Mouse (Mus musculus) embryo, embryonic 10 days (tissue): ENCODE results near the gene Bst2.
A peak's percentile ranks its signal among the peaks of the same experiment; 100 is the strongest.

Source experiments
- DNase-seq: peaks from one replicate; pipeline ENCODE4 v3.0.0-alpha.2; 2015; ENCODE audit warnings: low spot score

Bst2 gene

DNA sequence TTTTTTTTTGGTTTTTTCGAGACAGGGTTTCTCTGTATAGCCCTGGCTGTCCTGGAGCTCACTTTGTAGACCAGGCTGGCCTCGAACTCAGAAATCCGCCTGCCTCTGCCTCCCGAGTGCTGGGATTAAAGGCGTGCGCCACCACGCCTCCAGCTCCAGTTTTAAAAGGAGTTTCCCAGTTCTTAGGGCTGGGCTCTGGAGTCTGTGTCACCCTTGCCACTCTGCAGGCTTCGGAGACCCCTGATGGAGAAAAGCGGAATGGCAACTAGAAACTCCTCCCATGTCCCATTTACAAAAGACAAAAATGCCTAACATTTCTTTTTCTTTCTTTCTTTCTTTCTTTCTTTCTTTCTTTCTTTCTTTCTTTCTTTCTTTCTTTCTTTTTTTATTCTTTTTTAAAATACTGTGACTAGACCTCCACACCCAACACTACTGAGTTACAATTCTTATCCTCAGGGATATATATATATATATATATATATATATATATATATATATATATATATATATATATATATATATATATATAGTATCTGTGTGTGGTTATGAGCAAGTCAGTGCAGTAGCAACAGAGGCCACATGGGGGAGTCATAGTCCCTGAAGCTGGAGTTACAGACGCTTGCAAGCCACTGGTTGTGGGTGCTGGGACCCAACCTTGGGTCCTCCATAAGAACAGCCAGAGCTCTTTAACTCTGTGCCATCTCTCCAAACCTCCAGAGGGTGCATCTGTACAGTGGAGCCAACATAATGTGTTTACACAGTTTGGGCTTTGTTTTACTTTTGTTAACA, 18.0 kb downstream of the Bst2 start:
- peak; percentile 81 for DNase-seq

- DNase-seq: peak; percentile 66
These were observed 20.5 kb downstream of the Bst2 start for GRCm38 (mm10) chr8:71516786-71517185.

- no peak for DNase-seq
These were observed 22.2 kb downstream of the Bst2 start for GRCm38 (mm10) chr8:71515043-71515442.

- DNase-seq: no peak
These were observed 24.1 kb downstream of the Bst2 start for GRCm38 (mm10) chr8:71513018-71513754.

DNA sequence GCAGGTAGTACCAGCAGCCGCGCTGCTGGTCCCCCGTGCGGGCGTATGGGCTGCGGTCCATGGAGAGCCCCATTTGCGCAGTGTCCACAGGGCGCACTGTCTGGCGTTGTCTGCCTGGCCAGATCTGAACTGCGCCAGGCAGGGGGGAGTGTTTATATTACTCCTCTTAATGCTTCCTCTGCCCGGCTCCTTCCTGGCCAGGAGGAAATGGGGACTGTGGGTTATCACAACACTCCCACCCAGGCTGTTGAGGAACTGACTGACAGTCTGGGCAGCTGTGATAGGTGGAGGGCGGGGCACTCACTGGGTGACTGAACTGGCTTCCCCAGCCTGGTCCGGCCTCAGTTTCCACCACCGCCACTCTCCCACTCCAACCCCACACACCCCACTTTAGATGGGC, 25.6 kb downstream of the Bst2 start, which contains the start of gene Plvap:
TSS of gene Plvap (minus strand) at position 109 of the 400 bp plus-strand sequence.
- peak; percentile 43 for DNase-seq

GRCm38 (mm10) chr8:71509316-71509715, 27.9 kb downstream of the Bst2 start:
- DNase-seq: no peak

DNA sequence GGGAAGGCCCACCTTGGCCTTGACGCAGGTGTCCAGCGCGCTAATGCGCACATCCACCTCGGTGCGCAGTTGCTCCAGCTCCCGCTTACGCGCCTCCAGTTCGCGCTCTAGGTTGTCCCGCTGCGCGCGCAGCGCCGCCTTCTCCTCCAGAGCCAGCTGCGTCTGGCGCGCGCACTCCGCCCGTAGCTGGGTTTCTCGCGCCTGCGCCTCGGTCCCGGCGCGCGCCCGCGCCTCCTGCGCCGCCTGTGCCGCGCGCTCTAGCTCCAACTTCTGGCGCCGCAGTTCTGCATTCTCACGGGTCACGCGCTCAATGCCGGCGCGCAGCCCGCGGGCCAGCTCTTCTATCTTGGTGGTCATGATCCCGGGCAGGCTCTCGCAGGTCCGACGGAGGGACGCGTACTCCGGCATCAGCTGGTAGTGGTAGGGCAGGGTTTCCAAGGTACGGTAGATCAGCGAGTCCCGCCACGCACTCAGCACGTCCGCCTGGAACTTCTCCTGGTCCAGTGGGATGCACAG, 29.6 kb downstream of the Bst2 start:
- peak; percentile 94 for DNase-seq

DNA sequence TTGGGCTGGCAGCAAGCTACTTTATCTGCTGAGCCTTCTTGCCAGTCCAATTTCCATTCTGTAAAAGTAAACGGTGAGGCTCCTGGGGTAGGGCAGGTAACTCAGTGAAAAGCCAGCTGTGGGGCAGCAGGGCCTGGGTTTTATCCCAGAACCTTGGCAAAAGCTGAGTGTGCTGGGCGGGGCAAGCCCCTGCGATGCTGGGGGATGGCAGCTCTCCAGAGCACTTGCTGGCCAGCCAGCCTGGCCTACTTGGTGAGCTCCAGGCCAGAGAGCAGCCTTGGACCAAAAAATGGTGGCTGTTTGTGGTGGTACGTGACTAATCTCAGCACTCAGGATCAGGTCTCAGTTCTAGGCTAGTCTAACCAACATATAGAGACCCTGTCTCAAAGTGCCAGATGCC, 31.3 kb downstream of the Bst2 start:
- no peak for DNase-seq

GRCm38 (mm10) chr8:71505326-71505725, 31.9 kb downstream of the Bst2 start:
- no peak for DNase-seq

- DNase-seq: no peak
These were observed 32.9 kb downstream of the Bst2 start for GRCm38 (mm10) chr8:71504349-71504748.

DNA sequence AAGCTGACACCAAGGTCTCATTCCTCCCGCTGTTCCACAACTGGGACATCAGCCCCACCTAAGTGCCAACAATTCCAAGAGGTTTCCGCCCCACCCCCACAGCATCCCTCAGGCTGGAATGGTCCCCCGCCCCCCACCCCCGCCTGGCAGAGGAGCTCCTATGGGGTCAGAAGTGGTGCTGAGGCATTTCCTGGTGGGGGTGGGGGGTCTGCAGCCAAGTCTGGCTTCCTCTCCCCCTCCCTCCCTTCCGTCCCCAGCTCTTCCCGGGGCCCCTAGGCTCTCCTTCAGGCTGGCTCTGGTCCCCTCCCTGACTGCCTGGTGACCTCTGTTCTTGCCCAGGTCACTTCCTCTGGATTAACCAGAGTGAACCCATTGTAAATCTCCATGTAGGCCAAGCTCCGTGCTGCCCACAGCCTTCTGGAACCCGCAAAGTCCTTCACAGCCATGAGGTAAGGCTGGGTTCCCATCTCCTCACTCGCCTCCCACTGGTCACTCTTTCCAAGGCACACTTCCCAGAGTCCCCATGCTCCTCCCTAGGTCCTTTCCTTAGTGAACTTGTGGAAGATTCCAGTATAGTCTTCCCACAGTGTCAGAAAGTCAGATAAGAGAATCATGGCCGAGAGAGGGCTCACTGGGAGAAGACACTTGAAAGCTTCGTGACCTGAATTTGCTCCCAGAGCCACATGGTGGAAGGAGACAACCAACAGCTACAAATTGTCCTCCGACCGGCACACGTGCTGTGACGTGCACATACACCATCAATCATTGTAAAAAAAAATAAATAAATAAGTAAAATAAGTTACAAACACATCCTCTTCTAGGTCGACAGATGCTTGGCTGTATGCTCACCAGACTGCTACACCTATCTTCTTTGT, 38.2 kb downstream of the Bst2 start:
- peak; percentile 61 for DNase-seq

- DNase-seq: peak; percentile 37
These were observed 39.3 kb downstream of the Bst2 start for GRCm38 (mm10) chr8:71497881-71498501.

DNA sequence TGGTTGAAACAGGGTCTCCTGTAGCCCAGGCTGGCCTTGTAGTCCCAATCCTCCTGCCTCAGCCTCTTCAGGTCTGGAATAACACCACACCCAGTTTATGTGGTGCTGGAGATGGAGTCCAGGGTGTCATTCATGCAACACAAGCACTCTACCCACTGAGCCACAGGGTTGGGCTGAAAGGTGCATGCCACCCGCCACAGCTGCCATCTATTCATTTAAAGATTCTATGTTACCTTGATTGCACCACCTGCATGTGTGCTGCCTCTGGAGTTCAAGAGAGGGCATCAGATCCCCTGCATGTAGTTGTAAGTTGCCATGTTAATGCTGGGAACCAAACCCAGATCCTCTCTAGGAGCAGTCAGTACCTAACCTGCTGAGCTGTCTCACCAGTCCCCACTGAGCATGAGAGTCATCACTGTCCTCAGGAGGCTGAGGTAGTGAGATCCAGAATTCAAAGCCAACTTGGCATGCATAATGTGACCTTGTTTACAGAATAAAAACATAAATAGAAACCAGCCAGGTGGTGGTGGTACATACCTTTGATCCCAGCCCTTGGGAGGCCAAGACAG, 40.1 kb downstream of the Bst2 start:
- DNase-seq: no peak

DNA sequence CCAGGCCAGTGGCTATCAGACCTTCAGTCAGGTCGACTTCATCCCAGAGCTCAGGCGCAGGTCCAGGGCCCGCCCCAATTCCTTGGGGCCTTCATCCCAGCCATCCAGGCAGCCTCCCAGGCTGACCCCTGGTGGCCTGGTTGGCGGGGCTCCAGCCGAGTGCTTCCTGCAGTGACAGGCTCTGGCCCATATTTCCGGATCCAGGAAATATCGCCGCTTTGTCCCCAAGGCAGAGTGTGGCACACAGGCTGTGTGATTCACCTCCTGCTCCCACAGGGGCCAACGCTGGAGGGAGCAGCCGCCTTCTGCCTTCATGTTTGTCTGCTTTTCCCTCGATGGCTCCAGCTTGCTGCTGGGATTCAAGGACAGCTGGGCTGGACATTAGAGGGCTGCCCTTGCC, 40.8 kb downstream of the Bst2 start:
- DNase-seq: peak; percentile 57

DNA sequence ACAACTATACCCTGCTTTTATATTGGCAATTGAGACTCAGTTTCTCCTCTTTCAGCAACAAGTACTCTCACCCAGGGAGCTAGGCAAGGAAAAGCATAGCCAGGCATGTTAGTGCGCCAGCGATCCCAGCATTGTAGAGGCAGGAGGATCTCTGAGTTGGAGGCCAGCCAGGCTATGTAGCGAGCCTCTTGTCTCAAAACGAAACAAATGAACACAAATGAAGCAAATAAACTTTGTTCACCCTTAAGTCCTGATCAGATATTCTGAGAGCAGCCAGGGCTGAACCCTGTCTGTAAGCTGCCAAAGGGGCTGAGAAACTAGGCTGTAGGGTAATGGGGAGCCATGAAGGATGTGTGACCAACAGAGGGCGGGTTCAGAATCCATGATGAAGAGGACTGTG, 41.4 kb downstream of the Bst2 start:
- no peak for DNase-seq

- DNase-seq: peak; percentile 94
These were observed 42.2 kb downstream of the Bst2 start for GRCm38 (mm10) chr8:71495039-71495438.

GRCm38 (mm10) chr8:71488454-71488853, 48.8 kb downstream of the Bst2 start:
- peak; percentile 96 for DNase-seq

- peak; percentile 85 for DNase-seq
These were observed 49.4 kb downstream of the Bst2 start, which contains the start of gene Gtpbp3 for GRCm38 (mm10) chr8:71487691-71488445. Gene Gtpbp3 (plus strand): TSS chr8:71488103.

DNA sequence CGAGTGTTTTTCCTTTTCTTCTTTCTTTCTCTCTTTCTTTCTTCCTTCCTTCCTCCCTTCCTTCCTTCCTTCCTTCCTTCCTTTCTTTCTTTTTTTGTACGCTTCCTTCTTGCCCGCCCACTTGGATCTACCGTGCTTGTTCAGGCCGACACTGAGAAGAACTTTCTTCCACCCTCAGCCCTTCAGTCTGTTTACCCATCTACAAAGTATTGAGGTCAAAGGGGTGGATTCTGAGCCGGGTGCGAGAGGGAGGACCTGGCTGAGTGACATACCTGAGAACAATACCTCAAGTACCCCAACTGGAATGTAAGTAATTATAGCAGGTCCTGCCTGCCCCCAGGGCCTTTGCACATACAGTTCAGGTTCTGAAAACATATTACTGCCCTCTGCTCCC, 51.1 kb downstream of the Bst2 start:
- DNase-seq: no peak
